In genomic region chr3:88575540-88575939, GRCm38 (mm10) we compare ENCODE assay signal across 8 mouse cellular contexts. TPM values are rescaled to one million over a fixed set of nuclear protein-coding genes. Genes with fewer than 3 reads are reported as not detected.
A peak's percentile ranks its signal among the peaks of the same experiment; 100 is the strongest.
DNase-seq lines count a peak whose midpoint lies in the region; ATAC-seq lines count a peak whose summit lies in the region.

Ssr2 (plus strand) TSS chr3:88575876.

- H3K9ac ChIP-seq in forebrain, embryonic 16.5 days (replicated peaks; ENCODE audit: low read depth, low read length), result no peak within 1 kb of the TSS
- H3K9ac ChIP-seq in hindbrain, embryonic 14.5 days, result no peak within 1 kb of the TSS
- H3K9ac ChIP-seq in liver, embryonic 16.5 days (ENCODE audit: low read depth, low read length), result no peak within 1 kb of the TSS

- WGBS in forebrain, embryonic 16.5 days, result 88% methylated on average over 3 of the region's 3 CpGs
- WGBS in hindbrain, embryonic 14.5 days, result 90% methylated on average over 3 of the region's 3 CpGs
- 68% methylated on average over 3 of the region's 3 CpGs for WGBS in liver, embryonic 16.5 days (ENCODE audit: insufficient replicate concordance)

- H3K9me3 ChIP-seq in forebrain, embryonic 16.5 days (ENCODE audit: control insufficient read depth, low read length), result no peaks in the 10 kb centered on the region
- H3K9me3 ChIP-seq in hindbrain, embryonic 14.5 days (ENCODE audit: control insufficient read depth, low read length), result no peaks in the 10 kb centered on the region
- H3K9me3 ChIP-seq in liver, embryonic 16.5 days (replicated peaks; ENCODE audit: control insufficient read depth, low read length), result no peaks in the 10 kb centered on the region

- no peaks in the 10 kb centered on the region for H3K27me3 ChIP-seq in forebrain, embryonic 16.5 days (replicated peaks; ENCODE audit: control insufficient read depth, insufficient read depth, low read length)
- H3K27me3 ChIP-seq in hindbrain, embryonic 14.5 days (ENCODE audit: control insufficient read depth, insufficient read depth, low read length), result no peaks in the 10 kb centered on the region
- H3K27me3 ChIP-seq in liver, embryonic 16.5 days (ENCODE audit: control insufficient read depth, insufficient read depth, low read depth, low read length), result no peaks in the 10 kb centered on the region

- peaks cover 6% of the 10 kb centered on the region for H3K4me1 ChIP-seq in forebrain, embryonic 16.5 days (replicated peaks; ENCODE audit: control insufficient read depth, insufficient read depth, low read length)
- H3K4me1 ChIP-seq in hindbrain, embryonic 14.5 days (replicated peaks; ENCODE audit: control insufficient read depth, insufficient read depth, low read length), result peaks cover 7% of the 10 kb centered on the region; the same call in 1 of the 2 replicates
- H3K4me1 ChIP-seq in liver, embryonic 16.5 days (ENCODE audit: control insufficient read depth, low read depth, low read length), result peaks cover 10% of the 10 kb centered on the region

- no peak within 1 kb of the TSS for H3K4me3 ChIP-seq in forebrain, embryonic 16.5 days (replicated peaks; ENCODE audit: low read length)
- H3K4me3 ChIP-seq in hindbrain, embryonic 14.5 days (replicated peaks; ENCODE audit: low read length), result no peak within 1 kb of the TSS
- H3K4me3 ChIP-seq in liver, embryonic 16.5 days (ENCODE audit: low read depth, low read length), result no peak within 1 kb of the TSS

- DNase-seq in heart, adult 18-20 months, result no peak
- DNase-seq in heart, adult 9 months (ENCODE audit: low spot score in 2 of 2), result no peak
- peak; percentile 60 for DNase-seq in WW6 (ENCODE audit: low read depth, low spot score)
- DNase-seq in hindbrain, embryonic 14.5 days (ENCODE audit: low spot score), result no peak
- no peak for DNase-seq in retina, embryonic 14.5 days (ENCODE audit: low spot score)
- no peak for DNase-seq in embryo, embryonic 11 days

- ATAC-seq in forebrain, embryonic 16.5 days, result no peak
- no peak for ATAC-seq in hindbrain, embryonic 14.5 days (ENCODE audit: low FRiP score)
- no peak for ATAC-seq in liver, embryonic 16.5 days (ENCODE audit: low read depth)

- H3K27ac ChIP-seq in forebrain, embryonic 16.5 days (ENCODE audit: low read length), result no peak within 1 kb of the TSS
- no peak within 1 kb of the TSS for H3K27ac ChIP-seq in hindbrain, embryonic 14.5 days
- H3K27ac ChIP-seq in liver, embryonic 16.5 days (ENCODE audit: low read length), result no peak within 1 kb of the TSS

- no peaks in the 10 kb centered on the region for H3K36me3 ChIP-seq in forebrain, embryonic 16.5 days (ENCODE audit: control insufficient read depth, insufficient read depth)
- 0 out of 2 replicates have a peak, but pooled peaks cover 4% of the 10 kb centered on the region for H3K36me3 ChIP-seq in hindbrain, embryonic 14.5 days (replicated peaks; ENCODE audit: control insufficient read depth, insufficient read depth)
- H3K36me3 ChIP-seq in liver, embryonic 16.5 days (ENCODE audit: control insufficient read depth, insufficient read depth), result no peaks in the 10 kb centered on the region

- no peak within 1 kb of the TSS for H3K4me2 ChIP-seq in forebrain, embryonic 16.5 days (ENCODE audit: low read length)
- no peak within 1 kb of the TSS for H3K4me2 ChIP-seq in hindbrain, embryonic 14.5 days (replicated peaks)
- H3K4me2 ChIP-seq in liver, embryonic 16.5 days (ENCODE audit: low read depth, low read length), result no peak within 1 kb of the TSS

RNA-seq across cellular contexts. Expression of gene Ssr2, which starts in this region (rescaled TPM):
- total RNA-seq in heart, adult 18-20 months (2021), result 10 to 100 TPM; 60.8 to 65.5 TPM
- polyA plus RNA-seq in forebrain, embryonic 16.5 days (2015; fragmentation: Nextera tagmentation; extraction: Ambion mirVana), result 132 and 140 TPM in 2 replicates
- 117 and 129 TPM in 2 replicates for polyA plus RNA-seq in hindbrain, embryonic 14.5 days (2014; fragmentation: Nextera tagmentation; extraction: Ambion mirVana)
- polyA plus RNA-seq in liver, embryonic 16.5 days (2015; fragmentation: Nextera tagmentation; extraction: Ambion mirVana), result 171 and 190 TPM in 2 replicates
